Mouse (Mus musculus): ENCODE data around the gene Bax. TPM values are rescaled to one million over a fixed set of nuclear protein-coding genes. Genes with fewer than 3 reads are reported as not detected.

The Bax gene
- 248 and 251 TPM in 2 replicates for polyA plus RNA-seq (2015; fragmentation: Nextera tagmentation; extraction: Ambion mirVana)

GRCm38 (mm10) chr7:45466283-45467089, at the start of gene Bax:
Gene Bax (minus strand): TSS chr7:45466898.

DNA sequence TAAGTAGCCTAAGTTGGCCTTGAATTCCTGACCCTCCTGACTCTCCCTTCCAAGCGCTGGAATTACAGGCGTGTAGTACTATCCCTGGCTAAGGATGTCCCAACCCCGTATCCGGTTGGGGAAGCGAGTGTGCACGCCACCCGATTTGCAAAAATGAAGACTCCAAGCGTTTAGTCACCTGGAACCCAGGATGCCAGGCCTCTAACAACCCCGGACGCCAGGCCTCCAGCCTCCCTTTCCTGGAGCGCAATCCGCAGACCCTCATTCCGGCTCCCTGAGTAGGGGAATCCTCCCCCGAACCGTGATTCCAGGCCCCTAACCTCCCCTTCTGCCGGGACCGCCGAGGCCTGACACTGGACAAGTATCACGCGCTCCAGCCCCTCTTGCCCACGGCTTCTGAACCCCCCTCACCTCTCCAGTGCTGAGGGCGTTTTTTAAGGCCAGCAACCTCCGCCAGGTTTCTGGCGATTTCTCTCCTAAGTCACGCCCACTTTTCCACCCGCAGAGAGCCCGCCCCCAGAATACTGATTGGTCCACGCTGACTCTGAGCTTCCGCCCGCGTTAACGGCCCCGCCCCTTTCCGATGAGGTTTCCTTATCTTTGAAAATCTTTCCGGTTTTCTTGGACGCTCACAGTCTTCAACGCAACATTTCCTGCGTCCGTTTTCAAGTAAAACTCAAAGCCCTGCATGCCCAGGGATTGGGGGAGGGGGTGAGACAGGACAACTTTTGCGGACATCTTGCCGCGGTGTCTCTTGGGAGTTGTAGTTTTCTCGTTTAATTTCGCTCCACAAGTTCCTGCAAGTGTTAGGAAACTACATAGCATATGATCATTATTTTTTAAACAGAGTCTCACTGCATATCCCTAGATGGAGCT, 43.5 kb upstream of the Bax start, which contains the start of gene Nucb1:
TSS of gene Nucb1 (minus strand) at position 495 of the 876 bp plus-strand sequence.

DNA sequence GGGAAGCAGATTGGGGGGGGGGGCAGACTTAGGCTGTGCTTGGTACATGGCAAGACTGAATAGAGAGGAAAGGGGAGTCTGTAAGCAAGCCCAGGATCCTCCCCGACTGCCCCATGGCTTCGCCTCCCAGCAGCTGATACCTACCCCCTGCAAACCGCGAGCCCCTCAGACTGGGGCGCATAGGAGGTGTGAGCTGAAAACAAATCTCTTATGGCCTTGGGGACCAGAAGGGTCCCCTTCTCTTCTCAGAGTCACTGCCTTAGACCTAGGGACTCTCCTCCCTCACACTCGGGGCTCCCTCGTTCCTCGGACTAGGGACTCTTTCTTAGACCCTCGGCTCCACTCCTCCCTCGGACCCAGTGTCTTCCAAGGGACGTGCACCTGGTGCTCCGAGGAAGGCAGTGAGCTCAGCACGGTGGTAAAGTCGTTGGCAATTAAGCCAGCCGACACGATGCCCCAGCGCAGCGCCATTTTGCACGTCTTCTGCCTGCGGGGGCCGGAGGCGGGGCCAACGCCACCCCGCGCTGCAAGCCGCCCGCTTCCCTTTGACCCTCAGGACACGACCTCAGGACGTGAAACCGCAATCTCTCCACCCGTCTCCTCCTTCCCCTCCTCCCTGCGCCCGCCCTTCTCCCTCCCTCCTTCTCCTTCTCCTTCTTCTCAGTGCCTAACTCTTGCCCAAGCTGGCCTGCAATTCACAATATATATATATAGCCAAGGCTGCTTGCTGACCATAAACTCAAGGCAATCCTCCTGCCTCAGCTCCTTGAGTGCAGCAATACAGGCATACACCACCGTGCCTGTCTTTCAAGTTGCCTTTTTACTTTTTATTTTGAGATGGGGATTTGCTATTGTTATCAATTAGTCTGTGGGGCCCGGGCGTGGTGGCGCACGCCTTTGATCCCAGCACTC, 21.9 kb upstream of the Bax start, which contains the start of gene Dhdh:
TSS of gene Dhdh (minus strand) at position 513 of the 912 bp plus-strand sequence.

DNA sequence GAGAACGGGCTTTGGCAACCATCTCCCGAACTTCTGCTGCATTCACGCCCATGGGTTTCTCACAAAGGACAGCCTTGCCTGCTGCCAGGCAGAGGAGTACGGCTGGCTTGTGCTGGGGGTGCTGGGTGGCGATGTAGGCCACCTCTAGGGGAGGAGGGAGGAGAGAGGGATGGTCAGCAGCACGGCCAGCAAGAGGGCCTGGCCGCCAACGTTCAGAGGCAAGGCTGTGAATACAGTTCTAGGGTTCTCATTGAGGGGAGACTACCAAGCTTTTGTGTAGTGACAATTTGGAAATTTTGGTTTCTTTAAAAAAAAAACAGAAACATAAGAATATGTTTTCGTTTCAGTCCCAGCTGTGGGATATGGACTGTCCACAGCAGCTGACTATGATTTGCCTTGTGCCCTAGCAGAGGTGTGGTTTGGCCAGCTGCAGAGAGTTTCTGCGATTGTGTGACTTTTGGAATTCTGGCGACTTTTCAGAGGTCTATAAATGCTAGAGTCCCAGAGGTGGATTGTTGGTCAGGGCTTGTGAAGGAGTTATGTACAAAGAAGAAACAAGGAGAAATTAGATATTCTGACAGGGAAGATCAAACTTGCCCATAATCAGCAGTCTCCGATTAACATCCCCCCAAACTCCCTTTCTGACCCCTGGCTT, 20.2 kb upstream of the Bax start, which contains the start of gene Gm45808:
TSS of gene Gm45808 (minus strand) at position 51 of the 655 bp plus-strand sequence.

DNA sequence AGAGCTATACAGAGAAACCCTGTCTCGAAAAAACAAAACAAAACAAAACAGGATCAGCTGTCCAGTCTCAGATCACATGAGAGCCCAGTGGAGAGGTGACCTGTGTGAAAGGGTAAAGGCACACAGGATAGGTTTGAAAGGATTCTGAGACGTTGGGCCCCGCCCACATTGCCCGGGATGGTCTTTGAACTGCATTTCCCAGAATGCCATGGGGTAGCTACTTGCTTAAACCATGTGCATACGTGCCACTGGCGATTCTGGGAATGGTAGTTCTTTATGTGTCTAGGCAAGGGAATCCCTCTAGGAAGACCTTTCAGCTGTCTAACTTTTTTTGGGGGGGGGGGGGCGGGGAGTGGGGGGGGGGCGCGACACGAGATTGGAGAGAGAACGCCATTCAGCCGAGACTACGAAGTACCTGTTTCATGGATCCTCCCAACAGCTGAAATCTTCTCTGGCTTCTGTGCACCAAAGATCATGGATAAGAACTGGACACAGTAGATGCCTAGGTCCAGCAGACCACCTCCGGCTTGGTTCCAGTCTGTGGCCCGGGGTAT, 14.8 kb upstream of the Bax start, which contains the start of gene Tulp2:
TSS of gene Tulp2 (plus strand) at position 504 of the 554 bp plus-strand sequence.

GRCm38 (mm10) chr7:45459564-45460140, 7.0 kb downstream of the Bax start, which contains the start of gene Ftl1:
Gene Ftl1 (minus strand): TSS chr7:45459884.

GRCm38 (mm10) chr7:45437521-45438276, 29.0 kb downstream of the Bax start, which contains the start of gene Ruvbl2:
Gene Ruvbl2 (minus strand): TSS chr7:45438096.

GRCm38 (mm10) chr7:45434203-45435015, 32.3 kb downstream of the Bax start, which contains the start of gene Gys1:
Gene Gys1 (plus strand): TSS chr7:45434844.

DNA sequence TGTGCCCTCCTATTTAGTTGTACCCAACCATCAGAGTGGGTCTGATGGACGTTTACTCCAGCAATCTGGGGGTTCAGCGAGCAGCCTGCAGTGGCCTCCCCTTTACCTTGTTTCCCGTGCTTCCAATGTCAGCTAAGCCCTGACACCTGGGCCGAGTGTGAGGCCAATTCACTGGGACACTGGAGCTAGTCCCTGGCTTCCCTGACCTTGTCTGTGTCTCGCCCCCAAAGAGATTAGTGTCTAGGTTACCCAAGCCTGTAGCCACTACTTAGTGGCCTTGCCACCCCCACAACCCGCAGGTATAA, 46.1 kb downstream of the Bax start, which contains the start of gene Lhb:
TSS of gene Lhb (plus strand) at position 206 of the 305 bp plus-strand sequence.

GRCm38 (mm10) chr7:45413113-45413863, 53.4 kb downstream of the Bax start, which contains the start of gene Ntf5:
Gene Ntf5 (plus strand): TSS chr7:45413695.

Small RNAs within 50 kb of the gene (microRNA-seq; reads per million reads assigned to microRNA genes)
- gene Gm22133, result not detected

Other genes starting within 250 kb of the Bax start
- gene Cd37, start 227.8 kb downstream of the Bax start, polyA plus RNA-seq (2015; fragmentation: Nextera tagmentation; extraction: Ambion mirVana), result 3.1 and 4.6 TPM in 2 replicates
- 2.2 and 2.6 TPM in 2 replicates for gene Slc6a16, start 225.8 kb downstream of the Bax start, polyA plus RNA-seq (2015; fragmentation: Nextera tagmentation; extraction: Ambion mirVana)
- gene Slc6a21, start 189.4 kb downstream of the Bax start, polyA plus RNA-seq (2015; fragmentation: Nextera tagmentation; extraction: Ambion mirVana), result not detected in 2 replicates
- gene Trpm4, start 133.1 kb downstream of the Bax start, polyA plus RNA-seq (2015; fragmentation: Nextera tagmentation; extraction: Ambion mirVana), result 11.8 and 12.6 TPM in 2 replicates
- 0.52 and 0.62 TPM in 2 replicates for gene Hrc, start 131.6 kb downstream of the Bax start, polyA plus RNA-seq (2015; fragmentation: Nextera tagmentation; extraction: Ambion mirVana)
- gene Ppfia3, start 99.9 kb downstream of the Bax start, polyA plus RNA-seq (2015; fragmentation: Nextera tagmentation; extraction: Ambion mirVana), result 33.9 and 35.6 TPM in 2 replicates
- gene Lin7b, start 96.3 kb downstream of the Bax start, polyA plus RNA-seq (2015; fragmentation: Nextera tagmentation; extraction: Ambion mirVana), result 111 and 123 TPM in 2 replicates
- 146 and 152 TPM in 2 replicates for gene Snrnp70, start 71.2 kb downstream of the Bax start, polyA plus RNA-seq (2015; fragmentation: Nextera tagmentation; extraction: Ambion mirVana)
- not detected in 2 replicates for gene Kcna7, start 61.2 kb downstream of the Bax start, polyA plus RNA-seq (2015; fragmentation: Nextera tagmentation; extraction: Ambion mirVana)
- 0.10 TPM in 1 of 2 replicates, not detected in the other for gene Ntf5, start 53.2 kb downstream of the Bax start, polyA plus RNA-seq (2015; fragmentation: Nextera tagmentation; extraction: Ambion mirVana)
- gene Lhb, start 46.1 kb downstream of the Bax start, polyA plus RNA-seq (2015; fragmentation: Nextera tagmentation; extraction: Ambion mirVana), result 0.37 and 0.48 TPM in 2 replicates
- gene Gys1, start 32.1 kb downstream of the Bax start, polyA plus RNA-seq (2015; fragmentation: Nextera tagmentation; extraction: Ambion mirVana), result 16.4 and 18.9 TPM in 2 replicates
- 83.2 and 91.0 TPM in 2 replicates for gene Ruvbl2, start 28.8 kb downstream of the Bax start, polyA plus RNA-seq (2015; fragmentation: Nextera tagmentation; extraction: Ambion mirVana)
- gene Ftl1, start 7.0 kb downstream of the Bax start, polyA plus RNA-seq (2015; fragmentation: Nextera tagmentation; extraction: Ambion mirVana), result 3,929 and 4,285 TPM in 2 replicates
- gene Tulp2, start 15.0 kb upstream of the Bax start, polyA plus RNA-seq (2015; fragmentation: Nextera tagmentation; extraction: Ambion mirVana), result 0.29 and 0.49 TPM in 2 replicates
- not detected in 2 replicates for gene Gm45808, start 19.9 kb upstream of the Bax start, polyA plus RNA-seq (2015; fragmentation: Nextera tagmentation; extraction: Ambion mirVana)
- gene Dhdh, start 21.9 kb upstream of the Bax start, polyA plus RNA-seq (2015; fragmentation: Nextera tagmentation; extraction: Ambion mirVana), result 5.4 and 5.5 TPM in 2 replicates
- gene Nucb1, start 43.5 kb upstream of the Bax start, polyA plus RNA-seq (2015; fragmentation: Nextera tagmentation; extraction: Ambion mirVana), result 143 and 157 TPM in 2 replicates
- gene Ppp1r15a, start 59.4 kb upstream of the Bax start, polyA plus RNA-seq (2015; fragmentation: Nextera tagmentation; extraction: Ambion mirVana), result 18.4 and 20.1 TPM in 2 replicates
- gene Plekha4, start 59.4 kb upstream of the Bax start, polyA plus RNA-seq (2015; fragmentation: Nextera tagmentation; extraction: Ambion mirVana), result 5.5 and 6.7 TPM in 2 replicates
- 0.62 and 0.81 TPM in 2 replicates for gene Hsd17b14, start 88.0 kb upstream of the Bax start, polyA plus RNA-seq (2015; fragmentation: Nextera tagmentation; extraction: Ambion mirVana)
- 19.8 and 21.5 TPM in 2 replicates for gene Bcat2, start 103.3 kb upstream of the Bax start, polyA plus RNA-seq (2015; fragmentation: Nextera tagmentation; extraction: Ambion mirVana)
- not detected in 2 replicates for gene Fgf21, start 148.6 kb upstream of the Bax start, polyA plus RNA-seq (2015; fragmentation: Nextera tagmentation; extraction: Ambion mirVana)
- gene Fut1, start 150.4 kb upstream of the Bax start, polyA plus RNA-seq (2015; fragmentation: Nextera tagmentation; extraction: Ambion mirVana), result 0.14 TPM in 1 of 2 replicates, not detected in the other
- 0.10 TPM in 1 of 2 replicates, not detected in the other for gene Izumo1, start 154.9 kb upstream of the Bax start, polyA plus RNA-seq (2015; fragmentation: Nextera tagmentation; extraction: Ambion mirVana)
- gene Rasip1, start 160.6 kb upstream of the Bax start, polyA plus RNA-seq (2015; fragmentation: Nextera tagmentation; extraction: Ambion mirVana), result 18.8 and 19.9 TPM in 2 replicates
- 4.5 and 5.3 TPM in 2 replicates for gene Mamstr, start 173.1 kb upstream of the Bax start, polyA plus RNA-seq (2015; fragmentation: Nextera tagmentation; extraction: Ambion mirVana)
- 0.10 and 0.12 TPM in 2 replicates for gene Fut2, start 199.5 kb upstream of the Bax start, polyA plus RNA-seq (2015; fragmentation: Nextera tagmentation; extraction: Ambion mirVana)
- 1.4 and 1.6 TPM in 2 replicates for gene Ntn5, start 217.1 kb upstream of the Bax start, polyA plus RNA-seq (2015; fragmentation: Nextera tagmentation; extraction: Ambion mirVana)
- 0.45 and 0.58 TPM in 2 replicates for gene Sec1, start 227.5 kb upstream of the Bax start, polyA plus RNA-seq (2015; fragmentation: Nextera tagmentation; extraction: Ambion mirVana)
- 92.0 and 100.0 TPM in 2 replicates for gene Car11, start 232.9 kb upstream of the Bax start, polyA plus RNA-seq (2015; fragmentation: Nextera tagmentation; extraction: Ambion mirVana)
- 6.3 and 8.5 TPM in 2 replicates for gene Dbp, start 238.2 kb upstream of the Bax start, polyA plus RNA-seq (2015; fragmentation: Nextera tagmentation; extraction: Ambion mirVana)
- gene Rpl18, start 248.6 kb upstream of the Bax start, polyA plus RNA-seq (2015; fragmentation: Nextera tagmentation; extraction: Ambion mirVana), result 516 and 551 TPM in 2 replicates